35 mouse cellular contexts compared by ENCODE assay signal in genomic region chr5:38827310-38827709, GRCm38 (mm10). TPM values are rescaled to one million over a fixed set of nuclear protein-coding genes. Genes with fewer than 3 reads are reported as not detected.
"Had no signal": no experiment of that assay in that cellular context is flagged by ENCODE, and none has a peak within 500 bp of the region (broad histone marks: within the 10 kb centered on the region; RNA-seq: fewer than 3 reads in every experiment).

No protein-coding gene starts in this region.

- H3K27ac ChIP-seq: limb, embryonic 10.5 days; limb, embryonic 12.5 days; limb, embryonic 13.5 days; limb, embryonic 15.5 days; liver, embryonic 12.5 days; liver, embryonic 13.5 days; liver, embryonic 14.5 days; liver, embryonic 15.5 days; lung, embryonic 15.5 days; macrophage; midbrain, embryonic 10.5 days; midbrain, embryonic 12.5 days; midbrain, embryonic 13.5 days; midbrain, embryonic 15.5 days; neural tube, embryonic 12.5 days had no signal

- H3K27me3 ChIP-seq: limb, embryonic 12.5 days; limb, embryonic 13.5 days; limb, embryonic 15.5 days; liver, embryonic 12.5 days; liver, embryonic 13.5 days; liver, embryonic 15.5 days; lung, embryonic 15.5 days; megakaryocyte, embryonic 14.5 days; midbrain, embryonic 12.5 days; midbrain, embryonic 13.5 days; midbrain, embryonic 15.5 days; neural tube, embryonic 12.5 days had no signal

- ATAC-seq: liver, embryonic 12.5 days; liver, postnatal 0 days; lung, postnatal 0 days; midbrain, embryonic 13.5 days; midbrain, embryonic 15.5 days; midbrain, embryonic 16.5 days had no signal

- H3K4me3 ChIP-seq: limb, embryonic 10.5 days; limb, embryonic 12.5 days; limb, embryonic 13.5 days; limb, embryonic 15.5 days; liver, embryonic 12.5 days; liver, embryonic 13.5 days; liver, embryonic 15.5 days; lung, embryonic 15.5 days; megakaryocyte, embryonic 14.5 days; midbrain, embryonic 10.5 days; midbrain, embryonic 12.5 days; midbrain, embryonic 13.5 days; midbrain, embryonic 15.5 days; myocyte; neural tube, embryonic 12.5 days had no signal

- H3K36me3 ChIP-seq: limb, embryonic 10.5 days; limb, embryonic 12.5 days; limb, embryonic 13.5 days; limb, embryonic 15.5 days; liver, embryonic 12.5 days; liver, embryonic 13.5 days; liver, embryonic 15.5 days; lung, embryonic 15.5 days; midbrain, embryonic 10.5 days; midbrain, embryonic 12.5 days; midbrain, embryonic 13.5 days; midbrain, embryonic 15.5 days; neural tube, embryonic 12.5 days had no signal

- H3K4me1 ChIP-seq: limb, embryonic 10.5 days; limb, embryonic 12.5 days; limb, embryonic 13.5 days; limb, embryonic 15.5 days; liver, embryonic 12.5 days; liver, embryonic 13.5 days; liver, embryonic 15.5 days; lung, embryonic 15.5 days; midbrain, embryonic 10.5 days; midbrain, embryonic 12.5 days; midbrain, embryonic 15.5 days; neural tube, embryonic 12.5 days had no signal

- DNase-seq: left cerebral cortex, postnatal 4 days; liver; liver, embryonic 13.5 days; liver, postnatal 0 days; lung, adult 18-20 months; lung, adult 2 months; lung, embryonic 14.5 days; lung, postnatal 10 days; lung, postnatal 14 days; lung, postnatal 36 days; lung, postnatal 4 days; midbrain, embryonic 14.5 days had no signal

RNA-seq across cellular contexts. Expression of gene Clnk, which starts 49.3 kb away (rescaled TPM):
- total RNA-seq: left cerebral cortex, postnatal 36 days; left cerebral cortex, postnatal 4 days; liver, adult 2 months; midbrain, postnatal 0 days had no signal
- polyA plus RNA-seq: limb, embryonic 12.5 days; limb, embryonic 13.5 days; liver, adult 2 months; liver, embryonic 12.5 days; liver, embryonic 13.5 days; liver, embryonic 15.5 days; lung, embryonic 14.5 days; lung, embryonic 16.5 days; lung, postnatal 0 days; macrophage; myocyte; neural tube, embryonic 11.5 days; neural tube, embryonic 12.5 days had no signal
